Mouse (Mus musculus) layer of hippocampus, adult 18-20 months (tissue): ENCODE results near the gene Lta. TPM values are rescaled to one million over a fixed set of nuclear protein-coding genes. Genes with fewer than 3 reads are reported as not detected.
A peak's percentile ranks its signal among the peaks of the same experiment; 100 is the strongest.
"Not testable (repeated sequence)": the region's sequence is repeated elsewhere in the genome, so short reads cannot be mapped to it uniquely, and the experiment has no call there.

Source experiments
- DNase-seq, 2 experiments: peaks; one replicate each; pipeline ENCODE4 v3.0.0; 2022; ENCODE audit warnings: low spot score in 2 of 2
- total RNA-seq, 2 experiments: library from RNA; stranded (reverse); gene quantifications; 2 replicates each; pipeline ENCODE4 v1.2.3; 2021

The Lta gene
- total RNA-seq, 2 experiments from 2014 or later = 0.22 to 0.41 TPM

GRCm38 (mm10) chr17:35240384-35241304, 35.5 kb upstream of the Lta start:
- DNase-seq = no peak

GRCm38 (mm10) chr17:35239700-35240099, 34.5 kb upstream of the Lta start:
- no peak for DNase-seq

GRCm38 (mm10) chr17:35237504-35237903, 32.4 kb upstream of the Lta start:
- no peak for DNase-seq

GRCm38 (mm10) chr17:35236996-35237395, 31.8 kb upstream of the Lta start:
- DNase-seq = no peak

- peak; percentile 99 to 100 for DNase-seq
These were observed 31.2 kb upstream of the Lta start for GRCm38 (mm10) chr17:35236390-35236746.

- DNase-seq = peak; percentile 90 to 96
These were observed 30.7 kb upstream of the Lta start, which contains the start of gene Nfkbil1 for GRCm38 (mm10) chr17:35235614-35236389. Nfkbil1 (minus strand) TSS chr17:35235792.

GRCm38 (mm10) chr17:35234903-35235302, 29.8 kb upstream of the Lta start:
- no peak for DNase-seq

- DNase-seq = not testable (repeated sequence)
These were observed 28.9 kb upstream of the Lta start for GRCm38 (mm10) chr17:35234090-35234489.

GRCm38 (mm10) chr17:35233114-35233980, 28.2 kb upstream of the Lta start, which contains the start of gene Atp6v1g2:
Atp6v1g2 (plus strand) TSS chr17:35233660.
- peak in 1 of 2 experiments; percentile 64 for DNase-seq

GRCm38 (mm10) chr17:35232659-35233058, 27.5 kb upstream of the Lta start:
- no peak for DNase-seq

- DNase-seq = peak; percentile 64 to 89
These were observed 26.9 kb upstream of the Lta start for GRCm38 (mm10) chr17:35232043-35232442.

- no peak for DNase-seq
These were observed 25.9 kb upstream of the Lta start for GRCm38 (mm10) chr17:35231022-35231421.

- DNase-seq = no peak
These were observed 21.5 kb upstream of the Lta start for GRCm38 (mm10) chr17:35226561-35227046.

- no peak for DNase-seq
These were observed 20.3 kb upstream of the Lta start for GRCm38 (mm10) chr17:35225456-35225855.

- no peak for DNase-seq
These were observed 19.5 kb upstream of the Lta start for GRCm38 (mm10) chr17:35224641-35225040.

- DNase-seq = no peak
These were observed 17.1 kb upstream of the Lta start for GRCm38 (mm10) chr17:35222299-35222698.

- no peak for DNase-seq
These were observed 15.2 kb upstream of the Lta start, which contains the start of gene Gm16181 for GRCm38 (mm10) chr17:35220156-35220952. Gm16181 (plus strand) TSS chr17:35220834.

GRCm38 (mm10) chr17:35219601-35220041, 14.5 kb upstream of the Lta start:
- DNase-seq = peak in 1 of 2 experiments; percentile 33

GRCm38 (mm10) chr17:35218516-35219193, 13.5 kb upstream of the Lta start:
- no peak for DNase-seq
